Mouse (Mus musculus): ENCODE results near the gene Znrf2.
"Not testable (repeated sequence)": the region's sequence is repeated elsewhere in the genome, so short reads cannot be mapped to it uniquely, and the experiment has no call there.

Znrf2 gene

DNA sequence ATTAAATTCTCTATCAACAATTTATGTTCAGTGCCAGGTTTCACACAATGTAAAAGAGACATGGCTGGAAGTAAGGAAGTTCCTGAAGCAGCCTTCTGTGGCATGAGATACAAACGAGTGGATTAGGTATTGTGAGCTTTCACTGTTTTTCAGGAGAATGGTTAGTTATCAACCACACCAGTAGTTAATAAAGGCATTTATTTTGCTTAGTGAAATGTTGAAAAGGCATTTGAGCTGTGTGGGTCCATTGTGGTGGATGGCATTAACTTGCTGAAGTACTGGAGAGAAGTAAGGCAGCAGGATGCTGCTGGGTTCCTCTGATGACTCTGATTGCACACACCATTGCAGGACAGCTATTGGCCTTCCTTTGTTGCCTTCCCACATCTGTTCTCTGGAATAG lies 25.3 kb downstream of the Znrf2 start:
- in situ Hi-C loops (cut with MboI; ENCODE audit: low sequenced_read_pairs): no loop called here

DNA sequence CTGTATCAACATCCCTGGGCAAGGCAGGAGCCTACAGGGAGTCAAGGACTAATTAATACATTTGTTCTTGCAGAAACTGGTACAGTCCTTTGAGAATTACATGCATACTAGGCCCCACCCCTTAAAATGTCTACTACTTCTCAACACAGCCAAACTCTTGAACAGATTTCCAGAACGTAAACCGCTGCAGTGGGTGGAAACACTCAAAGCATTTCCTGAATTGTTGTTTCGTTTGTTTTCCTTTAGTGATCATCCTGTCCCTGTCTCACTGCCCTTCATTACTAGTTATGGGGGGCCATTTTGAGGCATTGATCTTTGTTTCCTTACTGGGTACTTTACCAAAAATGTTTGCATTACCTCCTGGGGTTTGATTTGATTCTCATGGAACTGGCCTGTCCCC lies 31.8 kb downstream of the Znrf2 start:
- in situ Hi-C loops (cut with MboI; ENCODE audit: low sequenced_read_pairs): no loop called here

DNA sequence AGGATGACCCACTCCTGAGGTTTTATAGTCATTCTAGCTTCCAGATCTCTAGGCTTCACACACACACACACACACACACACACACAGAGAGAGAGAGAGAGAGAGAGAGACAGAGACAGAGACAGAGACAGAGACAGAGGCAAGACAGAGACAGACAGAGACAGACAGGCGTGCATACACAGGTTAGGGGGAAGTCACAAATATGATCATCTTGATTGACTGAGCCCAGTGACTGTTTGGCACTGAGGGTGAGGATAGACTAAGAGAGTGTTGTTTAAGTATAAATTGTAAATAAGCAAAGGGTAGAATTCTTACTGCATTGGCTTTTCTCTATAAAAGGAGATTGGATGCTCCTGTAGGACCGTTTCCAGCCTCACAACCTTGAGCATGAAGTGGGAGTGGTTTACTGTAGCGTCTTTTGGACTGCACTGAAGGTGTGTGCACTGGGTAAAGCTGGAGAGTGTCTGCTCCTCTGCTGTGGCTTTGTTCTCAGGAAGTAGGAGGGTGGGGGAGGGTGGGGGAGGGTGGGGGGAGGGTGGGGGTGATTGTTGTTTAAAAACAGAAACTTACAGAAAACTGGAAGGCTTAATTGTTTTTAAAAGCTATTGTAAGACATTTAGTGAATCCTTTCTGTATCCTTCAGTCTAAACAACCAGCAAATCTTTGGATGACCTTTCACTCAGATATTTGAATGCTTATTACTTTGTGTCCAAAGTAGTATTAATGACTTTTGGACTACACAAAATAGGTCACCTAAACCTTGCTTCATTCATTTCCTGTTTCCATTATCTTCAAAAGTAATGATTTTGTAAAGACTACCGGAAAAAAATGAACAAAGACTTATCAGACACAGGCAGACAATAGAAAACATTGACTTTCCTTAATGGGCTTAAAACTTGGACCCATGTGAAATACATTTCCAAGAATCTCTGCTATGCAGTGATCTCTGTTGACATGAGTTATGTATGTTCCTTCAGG lies 32.8 kb downstream of the Znrf2 start:
- in situ Hi-C loops (cut with MboI; ENCODE audit: low sequenced_read_pairs): no loop called here

DNA sequence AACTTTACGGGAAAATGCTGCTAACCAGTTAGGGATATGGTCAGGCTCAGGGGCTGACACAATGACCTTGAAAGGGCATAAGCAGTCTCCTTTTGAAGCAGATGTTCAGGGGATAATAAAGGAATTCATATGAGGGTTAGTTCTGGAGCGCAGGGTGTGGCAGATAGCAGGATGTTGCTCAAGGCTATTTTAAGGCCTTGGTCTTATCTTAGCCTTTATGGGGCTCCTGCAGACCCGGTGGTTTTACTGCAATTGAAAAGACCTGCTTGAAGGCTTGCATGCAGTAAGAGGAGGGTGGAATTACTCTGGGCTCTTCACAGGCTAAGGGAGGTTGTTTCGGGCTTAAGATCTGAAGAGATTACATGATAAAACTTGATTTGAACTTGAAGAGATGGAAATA lies 35.1 kb downstream of the Znrf2 start:
- in situ Hi-C loops (cut with MboI; ENCODE audit: low sequenced_read_pairs): no loop called here

DNA sequence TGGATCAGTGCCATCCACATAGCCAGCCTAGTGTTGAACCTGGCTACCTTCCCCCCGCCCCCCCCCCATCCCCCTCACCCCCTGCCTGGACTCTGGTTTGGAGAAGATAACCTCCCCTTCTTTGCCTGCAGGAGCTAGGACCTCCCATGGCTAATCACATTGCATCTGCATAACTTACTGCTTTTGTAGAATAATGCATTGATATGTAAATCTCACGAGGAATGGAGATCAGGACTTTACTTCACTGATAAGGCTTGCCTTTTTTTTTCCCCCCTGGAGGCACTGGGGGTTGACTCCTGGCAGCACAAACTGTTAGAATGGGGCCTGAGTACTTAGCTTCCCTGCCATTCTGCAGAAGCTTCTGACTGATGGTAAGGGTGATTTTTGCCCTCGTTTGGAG lies 36.0 kb downstream of the Znrf2 start:
- in situ Hi-C loops (cut with MboI; ENCODE audit: low sequenced_read_pairs): no loop called here

DNA sequence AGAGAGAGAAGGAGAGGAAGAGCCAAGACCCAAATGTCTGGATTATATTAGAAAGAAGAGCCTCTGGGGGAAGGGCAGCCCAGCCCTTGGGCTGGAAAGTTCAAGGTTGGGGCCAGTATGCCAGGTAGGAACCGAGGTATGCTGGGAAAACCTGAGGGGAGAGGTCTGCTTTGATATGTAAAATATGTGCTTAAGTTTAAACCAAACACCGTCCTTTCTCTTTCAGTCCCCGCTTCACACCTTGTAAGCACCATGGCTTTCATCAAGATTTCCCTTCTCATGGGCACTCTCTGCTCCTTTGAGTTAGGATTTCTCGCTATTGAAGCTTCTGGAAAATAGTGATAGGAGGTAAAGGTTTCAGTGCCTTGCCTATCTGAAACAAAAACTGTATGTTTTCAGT lies 38.1 kb downstream of the Znrf2 start:
- in situ Hi-C loops (cut with MboI; ENCODE audit: low sequenced_read_pairs): no loop called here

DNA sequence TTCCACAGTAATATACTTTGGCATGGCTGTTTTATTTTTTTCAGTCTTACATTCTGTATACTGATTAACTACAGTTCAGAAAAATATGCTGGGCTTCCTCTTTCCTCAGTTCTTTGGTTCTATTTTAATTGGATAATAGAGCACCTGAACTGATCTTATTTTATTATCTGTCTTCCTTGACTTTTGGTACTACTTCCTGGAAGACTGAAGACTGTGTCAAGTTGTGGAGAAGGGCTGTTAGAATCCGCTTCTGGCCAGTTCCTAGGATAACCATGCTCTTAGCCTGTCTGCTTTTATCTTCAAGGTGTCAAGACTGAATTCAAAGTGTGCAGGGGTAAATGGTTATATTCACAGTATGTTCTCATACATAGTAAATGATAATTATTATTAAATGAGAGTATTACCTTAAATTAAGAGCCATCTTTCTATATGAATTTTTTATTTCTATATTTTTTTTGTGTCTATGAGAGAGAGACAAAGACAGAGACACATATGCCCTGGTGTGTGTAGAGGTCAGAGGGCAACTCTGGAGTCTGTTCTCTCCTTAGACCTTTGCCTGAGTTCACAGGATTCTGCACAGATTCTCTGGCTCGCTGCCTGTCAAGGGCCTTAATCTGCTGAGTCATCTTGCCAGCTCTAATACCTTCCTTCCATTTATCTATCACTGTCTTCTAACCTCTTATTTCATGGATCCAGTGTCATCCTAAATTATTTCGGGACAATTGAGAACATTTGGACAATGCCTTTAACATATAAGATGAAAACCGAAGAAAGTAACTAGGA lies 39.3 kb downstream of the Znrf2 start:
- in situ Hi-C loops (cut with MboI; ENCODE audit: low sequenced_read_pairs): no loop called here

DNA sequence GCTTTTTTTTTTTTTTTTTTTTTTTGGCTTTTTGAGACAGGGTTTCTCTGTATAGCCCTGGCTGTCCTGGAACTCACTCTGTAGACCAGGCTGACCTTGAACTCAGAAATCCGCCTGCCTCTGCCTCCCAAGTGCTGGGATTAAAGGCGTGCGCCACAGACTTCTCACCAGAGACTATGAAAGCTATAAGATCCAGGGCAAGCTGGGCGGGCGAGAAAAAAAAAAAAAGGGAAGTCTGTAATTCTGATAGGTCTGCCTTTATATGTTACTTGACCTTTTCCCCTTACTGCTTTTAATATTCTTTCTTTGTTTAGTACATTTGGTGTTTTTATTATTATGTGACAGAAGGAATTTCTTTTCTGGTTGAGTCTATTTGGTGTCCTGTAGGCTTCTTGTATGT lies 42.4 kb downstream of the Znrf2 start:
- in situ Hi-C loops (cut with MboI; ENCODE audit: low sequenced_read_pairs): not testable (repeated sequence)

DNA sequence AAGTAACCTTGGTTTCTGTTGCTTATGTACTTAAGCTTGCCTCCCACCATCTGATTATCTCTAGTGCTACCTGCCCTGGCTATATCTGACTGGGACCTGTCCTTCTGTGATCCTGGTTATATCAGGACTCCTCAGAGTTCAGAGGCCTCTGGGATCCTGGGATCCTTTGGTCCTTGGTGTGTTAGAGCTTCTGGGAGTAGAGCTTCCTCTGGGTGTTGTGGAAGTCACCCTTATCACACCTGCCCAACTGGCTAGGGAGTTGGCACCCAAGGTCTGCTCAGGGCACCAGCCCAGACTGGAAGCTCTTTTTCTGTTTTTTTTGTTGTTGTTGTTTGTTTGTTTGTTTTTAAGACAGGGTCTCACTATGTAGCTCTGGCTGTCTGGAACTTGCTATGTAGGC lies 43.5 kb downstream of the Znrf2 start:
- in situ Hi-C loops (cut with MboI; ENCODE audit: low sequenced_read_pairs): no loop called here

DNA sequence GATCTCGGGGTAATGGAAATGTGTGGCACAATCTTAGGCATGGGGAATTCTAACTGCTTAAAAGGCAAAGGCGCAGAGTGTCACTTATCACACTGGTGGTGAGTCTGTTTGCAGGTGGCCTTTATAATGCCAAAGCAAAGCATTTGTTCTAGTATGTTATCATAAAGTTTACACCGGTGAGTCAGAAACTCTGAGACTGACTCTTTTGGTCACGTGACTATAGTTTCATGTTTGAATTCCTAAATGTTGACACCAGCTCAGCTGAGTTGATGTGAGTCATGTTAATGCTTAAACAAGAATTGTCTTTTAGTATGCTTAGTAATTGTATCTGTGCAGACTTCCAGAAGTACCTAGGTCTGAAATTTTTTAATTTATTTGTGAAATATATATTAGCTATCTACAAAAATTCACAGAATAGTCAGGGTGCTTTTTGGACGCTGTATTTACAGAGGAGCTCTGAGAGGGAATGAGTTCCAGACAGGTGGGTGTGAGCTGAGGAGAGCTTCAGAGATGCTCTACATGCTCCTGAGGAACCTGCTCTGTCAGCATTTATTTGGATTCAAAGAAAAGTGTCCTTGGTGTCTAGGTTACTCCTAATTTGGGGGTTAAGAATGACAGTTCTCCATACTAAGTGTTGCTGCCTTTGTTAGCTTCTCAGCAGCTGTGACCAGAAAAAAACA lies 50.2 kb downstream of the Znrf2 start:
- in situ Hi-C loops (cut with MboI; ENCODE audit: low sequenced_read_pairs): no loop called here

DNA sequence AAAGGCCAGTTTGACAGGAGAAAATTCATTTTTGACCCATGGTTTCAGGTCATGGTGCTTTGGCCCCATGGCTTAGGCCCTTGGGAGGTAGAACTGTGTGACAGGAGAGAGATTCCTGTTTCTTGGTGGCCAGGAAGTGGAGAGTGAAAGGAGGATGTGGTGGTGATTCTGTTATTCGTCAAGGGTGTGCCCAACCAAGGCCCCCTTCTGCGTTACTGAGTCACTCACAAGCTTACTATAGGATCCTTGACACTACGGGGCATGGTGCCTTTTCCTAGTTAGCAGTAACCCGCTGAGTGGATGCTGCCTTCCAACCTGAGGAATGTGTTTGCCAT lies 50.7 kb downstream of the Znrf2 start:
- in situ Hi-C loops (cut with MboI; ENCODE audit: low sequenced_read_pairs): no loop called here

DNA sequence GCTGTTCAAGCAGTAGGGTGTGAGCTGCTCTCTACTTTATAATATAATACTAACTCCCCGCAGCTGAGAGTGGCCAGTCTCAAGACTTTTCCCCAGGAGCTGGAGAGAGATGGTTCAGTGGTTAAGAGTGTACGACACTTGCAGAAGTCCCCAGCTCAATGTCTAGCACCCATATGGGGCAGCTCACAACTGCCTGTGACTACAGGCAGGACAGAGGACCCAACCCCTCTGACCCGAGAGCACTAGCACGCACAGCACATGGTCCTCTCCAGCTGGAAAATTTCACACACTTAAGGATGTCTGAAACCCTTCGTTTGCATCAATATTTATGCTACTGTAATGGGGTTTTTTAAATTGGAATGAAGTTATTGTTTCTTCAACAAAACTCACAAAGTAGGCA lies 56.3 kb downstream of the Znrf2 start:
- in situ Hi-C loops (cut with MboI; ENCODE audit: low sequenced_read_pairs): no loop called here

DNA sequence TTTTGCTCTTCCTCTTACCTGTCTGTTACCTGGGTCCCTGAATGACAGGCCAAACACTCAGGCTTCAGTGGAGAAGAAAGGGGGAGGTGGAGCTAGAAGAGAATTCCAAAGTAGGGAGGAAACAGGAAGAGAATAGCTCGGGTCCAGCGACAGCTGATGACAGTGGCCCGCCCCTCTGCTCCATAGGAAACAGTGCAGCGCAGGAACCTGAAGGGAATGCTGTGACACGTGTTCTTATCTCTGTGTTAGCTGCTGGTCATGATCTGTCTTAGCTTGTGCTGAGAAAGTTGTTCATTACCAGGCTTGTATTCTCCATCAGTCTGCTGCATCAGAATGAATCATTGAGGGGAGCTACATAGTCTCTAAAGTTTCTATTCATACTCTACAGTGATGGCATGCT lies 60.1 kb downstream of the Znrf2 start:
- in situ Hi-C loops (cut with MboI; ENCODE audit: low sequenced_read_pairs): no loop called here

DNA sequence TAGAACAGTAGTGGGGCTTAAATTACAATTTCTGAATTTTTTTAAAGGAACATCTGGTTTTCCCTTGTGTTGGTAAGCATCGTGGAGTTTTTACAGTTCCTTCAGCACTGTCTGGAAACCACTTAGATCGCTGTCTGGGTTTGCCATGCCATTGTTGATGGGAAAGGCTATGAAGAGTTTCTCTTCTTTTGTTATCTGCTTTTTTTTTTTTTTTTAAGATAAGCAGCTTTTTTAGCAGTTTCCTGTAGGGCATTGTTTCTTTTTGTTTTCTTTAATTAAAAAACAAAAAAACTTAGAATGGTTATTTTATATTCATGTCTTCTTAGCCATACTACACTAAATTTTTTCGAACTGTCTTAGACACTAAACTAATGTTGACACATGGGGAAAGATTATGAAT lies 60.9 kb downstream of the Znrf2 start:
- in situ Hi-C loops (cut with MboI; ENCODE audit: low sequenced_read_pairs): no loop called here

DNA sequence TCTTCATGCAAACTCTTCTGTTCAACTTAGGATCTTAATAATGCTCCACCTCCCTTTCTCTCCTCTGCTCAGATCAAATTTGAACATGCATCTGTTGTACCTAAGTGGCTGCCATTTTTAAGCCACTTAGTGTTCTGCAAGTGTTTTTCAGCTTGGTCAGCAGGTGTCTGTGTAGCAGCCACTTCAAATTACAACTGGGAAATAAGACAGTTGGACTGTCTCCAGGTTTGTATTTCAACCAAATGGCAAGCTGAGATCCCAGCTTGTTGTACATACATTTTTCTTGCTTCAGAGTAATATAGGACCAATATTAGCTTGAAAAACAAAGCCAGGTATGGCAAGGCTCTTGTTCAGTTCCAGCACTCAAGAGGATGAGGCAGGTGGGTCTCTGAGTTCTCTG lies 61.8 kb downstream of the Znrf2 start:
- in situ Hi-C loops (cut with MboI; ENCODE audit: low sequenced_read_pairs): no loop called here

DNA sequence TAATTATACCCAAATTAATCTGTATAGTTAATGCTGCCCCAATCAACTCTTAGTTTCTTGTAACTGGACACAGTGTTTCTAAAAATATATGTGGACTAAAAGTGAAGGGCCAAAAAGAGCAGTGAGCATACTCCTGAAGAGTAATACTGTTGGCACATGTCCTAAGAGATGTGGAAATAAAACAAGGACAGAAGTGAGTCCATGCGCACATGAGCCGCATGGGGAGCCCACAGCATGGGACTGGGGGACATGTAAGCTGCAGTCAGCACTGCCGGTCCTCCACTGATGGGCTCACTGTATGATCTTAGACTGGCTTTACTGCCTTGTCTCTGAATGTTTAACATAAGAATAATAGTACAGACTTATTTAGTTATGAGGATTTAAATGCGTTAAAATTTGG lies 63.4 kb downstream of the Znrf2 start:
- in situ Hi-C loops (cut with MboI; ENCODE audit: low sequenced_read_pairs): no loop called here

DNA sequence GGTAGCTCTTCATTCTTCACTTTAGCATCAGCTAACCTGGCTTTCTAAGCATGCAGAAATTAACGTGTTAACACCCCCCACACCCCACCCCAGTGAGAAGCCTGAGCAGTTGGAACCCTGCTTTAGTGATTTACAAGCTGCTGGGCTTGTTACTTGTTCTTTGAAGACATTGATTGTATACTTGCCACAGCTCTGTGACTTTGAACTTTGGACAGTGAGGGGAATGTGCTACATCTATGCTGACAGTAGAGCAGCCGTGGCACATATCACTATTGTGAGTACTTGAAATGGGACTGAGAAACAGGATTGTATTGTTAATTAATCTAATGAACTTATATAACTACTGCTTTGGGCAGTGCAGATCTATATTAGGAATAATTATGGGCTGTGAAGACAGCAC lies 66.7 kb downstream of the Znrf2 start:
- in situ Hi-C loops (cut with MboI; ENCODE audit: low sequenced_read_pairs): no loop called here

DNA sequence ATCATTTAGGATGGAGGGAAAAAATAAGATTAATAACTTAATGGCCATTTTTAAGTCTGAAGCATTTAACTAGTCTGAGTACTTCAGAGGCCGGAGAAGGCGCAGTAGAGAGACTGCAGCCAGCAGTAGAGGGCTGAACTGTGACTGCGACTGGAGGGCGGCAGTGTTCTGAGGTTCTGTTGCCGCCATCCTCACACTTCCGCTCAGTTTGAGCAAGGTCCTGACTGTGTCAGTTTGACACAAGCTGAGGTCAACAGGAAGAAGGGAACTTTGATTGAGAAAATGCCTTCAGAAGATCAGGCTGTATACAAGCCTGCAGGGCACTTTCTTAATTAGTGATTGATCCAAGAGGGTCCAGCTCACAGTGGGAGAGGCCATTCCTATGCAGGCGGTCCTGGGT lies 69.5 kb downstream of the Znrf2 start:
- in situ Hi-C loops (cut with MboI; ENCODE audit: low sequenced_read_pairs): no loop called here

DNA sequence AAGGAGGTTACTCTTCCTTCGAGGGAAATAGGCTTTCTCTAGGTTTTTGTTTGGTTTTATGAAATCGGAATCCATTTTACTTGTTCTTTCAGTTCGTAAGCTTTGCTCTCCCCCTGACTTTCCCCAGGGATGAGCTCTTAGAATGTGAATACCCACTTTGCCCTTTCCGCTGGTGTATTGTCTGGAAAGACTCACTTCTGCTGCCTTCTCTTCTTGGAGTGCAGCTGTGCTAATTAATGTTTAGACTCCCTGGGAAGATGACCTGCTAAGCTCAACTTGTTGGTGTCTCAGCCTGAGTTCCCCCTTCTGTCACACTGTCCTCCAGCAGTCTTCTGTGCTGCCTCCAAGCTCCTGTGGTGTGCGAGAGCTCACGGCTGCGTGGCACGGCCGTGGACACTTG lies 73.5 kb downstream of the Znrf2 start:
- in situ Hi-C loops (cut with MboI; ENCODE audit: low sequenced_read_pairs): no loop called here

DNA sequence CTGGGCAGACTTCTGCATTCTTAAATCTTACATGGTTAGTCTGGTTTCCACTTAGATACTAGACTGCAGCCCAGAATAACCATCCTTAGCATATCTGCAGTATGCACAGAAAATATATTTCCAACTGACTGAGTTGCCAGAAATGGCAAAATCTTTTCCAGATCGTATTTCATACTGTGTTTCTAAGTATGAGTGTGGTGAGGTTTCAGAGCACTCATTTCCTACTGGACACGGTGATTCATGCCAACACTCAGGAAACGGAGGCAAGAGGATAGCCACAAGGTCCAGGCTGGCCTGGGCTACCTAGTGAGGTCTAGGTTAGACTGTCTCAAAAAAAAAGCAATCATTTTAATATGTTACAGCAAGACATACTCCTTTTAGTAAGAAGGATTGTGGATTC lies 74.7 kb downstream of the Znrf2 start:
- in situ Hi-C loops (cut with MboI; ENCODE audit: low sequenced_read_pairs): no loop called here

DNA sequence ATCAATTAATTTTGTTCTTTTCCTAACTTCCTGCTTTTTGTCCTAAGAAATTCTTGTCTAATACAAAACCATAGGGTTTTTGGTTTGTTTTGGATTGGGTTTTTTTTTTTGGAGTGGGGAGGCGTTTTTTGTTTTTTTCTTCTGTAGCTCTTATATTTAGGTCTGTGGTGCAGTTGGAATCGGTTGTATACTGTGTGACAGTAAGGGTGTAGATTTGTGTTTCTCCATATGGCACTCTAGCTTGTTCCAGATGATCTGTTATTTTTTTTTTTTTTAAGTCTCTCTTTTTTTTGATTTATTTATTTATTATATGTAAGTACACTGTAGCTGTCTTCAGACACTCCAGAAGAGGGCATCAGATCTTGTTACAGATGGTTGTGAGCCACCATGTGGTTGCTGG lies 83.5 kb downstream of the Znrf2 start:
- in situ Hi-C loops (cut with MboI; ENCODE audit: low sequenced_read_pairs): no loop called here

DNA sequence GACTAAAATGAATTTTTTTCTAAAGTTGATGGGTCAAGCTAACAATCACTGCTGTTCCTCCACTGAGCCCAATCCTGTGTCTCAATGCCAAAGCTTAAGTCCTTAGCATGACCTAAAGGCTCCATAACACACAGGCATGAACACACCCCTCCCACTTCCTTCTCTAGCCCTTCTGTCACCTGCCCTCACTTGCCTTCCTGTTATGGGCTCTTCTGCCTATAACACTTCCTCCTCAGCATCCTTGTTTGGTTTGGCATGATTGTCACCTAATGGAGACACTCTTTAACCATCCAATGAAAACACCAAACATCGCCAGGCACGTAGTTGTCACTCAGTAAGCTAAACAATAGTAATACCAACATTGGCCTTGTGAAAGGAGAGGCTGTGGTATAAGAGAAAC lies 85.8 kb downstream of the Znrf2 start:
- in situ Hi-C loops (cut with MboI; ENCODE audit: low sequenced_read_pairs): no loop called here

All from CH12F3 (cell line).